Mouse (Mus musculus) intestine, postnatal 0 days (tissue): ENCODE results near the gene Kcnk2. TPM values are rescaled to one million over a fixed set of nuclear protein-coding genes. Genes with fewer than 3 reads are reported as not detected.
"Not testable (repeated sequence)": the region's sequence is repeated elsewhere in the genome, so short reads cannot be mapped to it uniquely, and the experiment has no call there.

Experiments used
- ATAC-seq: fragments of 200-750 bp; cut with Nextera tagmentation; 2 replicates; pipeline ENCODE4 v1.8.0; 2017; ENCODE audit warnings: mild to moderate bottlenecking, moderate TSS enrichment, moderate library complexity
- H3K27ac ChIP-seq: fragments of 300-500 bp; sonication (generic); 2 replicates; pipeline ENCODE4 v1.5.1; 2014; ENCODE audit warnings: mild to moderate bottlenecking, low read depth, low read length, moderate library complexity
- H3K27me3 ChIP-seq: fragments of 300-500 bp; sonication (generic); replicated peaks from 2 replicates; pipeline ENCODE4 v1.6.1; 2014; ENCODE audit warnings: low read length, mixed read lengths; ENCODE audit not compliant: control insufficient read depth, insufficient read depth
- H3K36me3 ChIP-seq: fragments of 300-500 bp; sonication (generic); 2 replicates; pipeline ENCODE4 v1.6.1; 2014; ENCODE audit warnings: mild to moderate bottlenecking, moderate library complexity; ENCODE audit not compliant: control insufficient read depth, insufficient read depth
- H3K4me1 ChIP-seq: fragments of 300-500 bp; sonication (generic); replicated peaks from 2 replicates; pipeline ENCODE4 v1.6.1; 2014; ENCODE audit warnings: antibody characterized with exemption, low read length, mixed read lengths; ENCODE audit not compliant: control insufficient read depth, insufficient read depth
- H3K4me2 ChIP-seq: fragments of 300-500 bp; sonication (generic); replicated peaks from 2 replicates; pipeline ENCODE4 v1.6.1; 2014; ENCODE audit warnings: low read depth, mild to moderate bottlenecking, moderate library complexity
- H3K4me3 ChIP-seq: fragments of 300-500 bp; sonication (generic); 2 replicates; pipeline ENCODE4 v1.5.1; 2014; ENCODE audit warnings: low read depth, low read length
- H3K9ac ChIP-seq: fragments of 300-500 bp; sonication (generic); 2 replicates; pipeline ENCODE4 v1.6.1; 2014; ENCODE audit warnings: mild to moderate bottlenecking, low read depth, low read length
- H3K9me3 ChIP-seq: fragments of 300-500 bp; sonication (generic); 2 replicates; pipeline ENCODE4 v1.6.1; 2016; ENCODE audit warnings: mixed run types; ENCODE audit not compliant: control insufficient read depth
- CTCF ChIP-seq: sonication (generic); IDR thresholded peaks from 2 replicates; pipeline ENCODE4 v1.5.1; 2016; ENCODE audit warnings: low read depth, mild to moderate bottlenecking, control low read depth, antibody characterized with exemption, moderate library complexity
- WGBS: fragments of 180-500 bp; shearing (Covaris S2); extraction: QIAGEN DNeasy Blood & Tissue Kit; methylation state at CpG from one replicate; pipeline ENCODE4 v1.1.7; 2014; 5-methylcytosine and 5-hydroxymethylcytosine counted together
- polyA plus RNA-seq: library from polyadenylated mRNA; unstranded; fragments of >200 nt; fragmentation: Nextera tagmentation; extraction: Ambion mirVana; gene quantifications from 2 replicates; pipeline ENCODE4 v1.2.1, GENCODE M21; 2015

Kcnk2 gene
- polyA plus RNA-seq, 1 experiment from 2014 or later: 1.5 TPM

DNA sequence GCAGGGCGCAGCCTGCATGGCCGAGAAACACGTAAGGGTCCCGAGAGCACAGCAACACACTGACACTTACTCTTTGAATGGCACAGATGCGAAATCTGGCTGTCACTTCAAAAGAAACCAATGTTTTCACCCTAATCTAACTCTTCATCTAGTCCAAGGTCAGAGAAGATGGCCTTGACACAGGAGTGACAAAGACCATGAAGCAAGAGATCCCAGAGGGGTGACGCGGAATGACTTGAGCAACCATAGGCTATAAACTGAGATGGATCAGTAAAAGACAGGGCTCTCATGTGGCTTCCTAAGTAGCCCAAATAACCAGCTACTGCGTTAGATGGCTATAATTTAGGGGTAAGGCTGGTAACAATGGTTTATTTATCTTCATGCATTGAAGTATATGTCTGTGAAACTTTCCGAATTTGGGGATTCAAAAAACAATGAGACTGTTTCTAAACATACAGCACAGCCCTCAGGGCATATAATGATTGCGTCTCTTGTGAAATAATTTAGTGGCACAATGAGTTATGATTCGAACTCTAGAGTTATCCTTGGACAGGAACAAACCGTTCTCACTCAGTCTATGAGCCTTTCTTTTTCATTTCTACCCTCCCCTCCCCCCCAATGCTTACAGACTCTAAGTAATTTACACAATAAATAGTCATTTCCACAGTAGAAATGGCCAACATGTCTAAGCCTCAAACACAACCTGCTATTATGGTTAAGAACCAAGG is 108.2 kb downstream of the Kcnk2 start:
- no peaks in the 10 kb centered on the region for H3K4me1 ChIP-seq
- H3K9ac ChIP-seq: no peak overlapping the region
- no peak overlapping the region for H3K4me3 ChIP-seq
- H3K36me3 ChIP-seq: no peaks in the 10 kb centered on the region
- TF ChIP-seq CTCF: no peak
- ATAC-seq: no peak
- H3K27ac ChIP-seq: no peak overlapping the region
- no peaks in the 10 kb centered on the region for H3K27me3 ChIP-seq
- WGBS: 86% methylated on average over 12 of the region's 12 CpGs
- no peak overlapping the region for H3K4me2 ChIP-seq
- no peaks in the 10 kb centered on the region for H3K9me3 ChIP-seq

DNA sequence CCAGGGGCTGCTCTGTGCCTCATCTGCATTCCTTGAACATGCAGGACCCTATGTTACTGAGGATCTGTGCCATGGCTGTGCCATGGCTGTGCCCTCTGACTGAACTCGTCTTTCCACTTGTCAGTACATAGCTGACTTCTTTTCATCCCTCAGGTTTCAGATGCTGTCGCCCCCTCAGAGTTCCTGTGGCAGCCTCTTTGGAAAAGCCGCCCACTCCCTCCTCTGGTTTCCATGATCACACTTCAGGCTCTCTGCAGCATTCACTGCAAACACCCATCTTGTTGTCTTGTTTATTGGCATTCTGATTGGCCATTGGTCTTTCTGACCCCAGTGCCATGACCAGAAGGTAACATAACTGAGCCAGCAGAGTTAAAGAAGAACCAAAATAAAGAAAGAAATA is 111.2 kb downstream of the Kcnk2 start:
- 57% methylated on average over 3 of the region's 3 CpGs for WGBS
- H3K4me2 ChIP-seq: no peak overlapping the region
- H3K36me3 ChIP-seq: no peaks in the 10 kb centered on the region
- H3K4me1 ChIP-seq: no peaks in the 10 kb centered on the region
- no peaks in the 10 kb centered on the region for H3K27me3 ChIP-seq
- H3K4me3 ChIP-seq: no peak overlapping the region
- H3K9me3 ChIP-seq: no peaks in the 10 kb centered on the region
- TF ChIP-seq CTCF: no peak
- no peak overlapping the region for H3K27ac ChIP-seq
- H3K9ac ChIP-seq: no peak overlapping the region
- ATAC-seq: no peak

DNA sequence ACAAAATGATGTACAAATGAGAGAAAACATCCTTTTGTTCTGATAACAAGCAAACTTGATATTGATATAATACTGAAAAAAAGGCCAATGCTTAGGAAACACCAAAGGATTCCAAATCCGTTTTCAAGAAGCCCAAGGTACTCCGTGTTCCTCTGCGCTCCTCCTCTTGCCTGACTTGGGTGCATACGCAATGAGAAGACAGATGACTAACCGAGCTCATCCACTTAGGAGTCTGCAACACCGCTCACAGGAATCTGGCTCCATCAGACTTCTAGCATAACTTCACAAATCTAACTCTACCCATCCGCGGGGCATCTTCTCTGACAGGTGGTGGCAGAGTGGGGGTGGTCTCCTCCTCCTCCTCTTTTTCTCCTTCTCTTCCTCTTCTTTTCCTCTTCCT is 113.1 kb downstream of the Kcnk2 start:
- Histone ChIP-seq H3K27ac (no peak overlapping the region), H3K4me3 (no peak overlapping the region), H3K4me2 (no peak overlapping the region), H3K9me3 (no peaks in the 10 kb centered on the region), H3K27me3 (no peaks in the 10 kb centered on the region), H3K4me1 (no peaks in the 10 kb centered on the region), H3K9ac (no peak overlapping the region), H3K36me3 (no peaks in the 10 kb centered on the region)
- TF ChIP-seq CTCF: no peak
- WGBS: 88% methylated on average over 8 of the region's 8 CpGs
- ATAC-seq: no peak

DNA sequence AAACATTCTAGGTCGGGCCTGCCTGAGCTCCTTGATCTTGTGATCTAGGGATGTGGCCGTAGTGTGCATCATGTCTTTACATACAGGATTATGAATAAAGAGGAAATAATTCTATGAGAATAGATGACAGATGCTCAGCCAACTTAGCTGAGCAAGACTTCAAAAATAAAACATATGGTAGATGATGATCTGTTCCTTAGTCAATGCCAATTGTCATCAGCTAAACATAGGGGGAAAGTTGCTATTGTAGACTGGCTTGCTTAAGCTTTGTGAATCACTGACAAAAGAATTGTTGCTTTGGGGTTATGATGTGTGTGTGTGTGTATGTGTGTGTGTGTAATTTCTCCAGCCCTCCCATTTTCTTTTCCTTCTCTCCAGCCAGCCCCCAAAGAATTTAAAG is 129.8 kb downstream of the Kcnk2 start:
- Histone ChIP-seq H3K27ac (no peak overlapping the region), H3K27me3 (no peaks in the 10 kb centered on the region), H3K9ac (no peak overlapping the region), H3K4me3 (no peak overlapping the region), H3K4me2 (no peak overlapping the region), H3K36me3 (no peaks in the 10 kb centered on the region), H3K4me1 (no peaks in the 10 kb centered on the region), H3K9me3 (no peaks in the 10 kb centered on the region)
- TF ChIP-seq CTCF: no peak
- 72% methylated on average over 2 of the region's 2 CpGs for WGBS
- ATAC-seq: no peak

DNA sequence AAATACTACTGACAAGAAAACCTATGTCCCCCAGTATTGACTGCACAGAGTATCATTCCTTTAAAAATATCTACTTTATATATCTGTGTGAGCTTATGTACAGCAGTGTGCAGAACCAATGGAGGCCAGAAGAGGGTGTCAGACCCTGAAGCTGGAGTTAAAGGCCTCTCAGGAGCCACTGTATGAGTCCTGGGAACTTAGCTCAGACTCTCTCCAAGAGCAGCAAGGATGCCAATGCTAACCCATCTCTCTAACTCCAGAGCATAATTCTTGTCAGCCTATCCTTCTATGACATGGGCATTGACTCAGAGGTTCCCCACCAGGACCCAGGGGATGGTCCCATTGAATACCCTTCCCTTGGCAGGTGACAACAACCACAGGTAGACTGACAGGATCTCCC is 148.4 kb downstream of the Kcnk2 start:
- no peak for ATAC-seq
- H3K4me2 ChIP-seq: no peak overlapping the region
- TF ChIP-seq CTCF: no peak

DNA sequence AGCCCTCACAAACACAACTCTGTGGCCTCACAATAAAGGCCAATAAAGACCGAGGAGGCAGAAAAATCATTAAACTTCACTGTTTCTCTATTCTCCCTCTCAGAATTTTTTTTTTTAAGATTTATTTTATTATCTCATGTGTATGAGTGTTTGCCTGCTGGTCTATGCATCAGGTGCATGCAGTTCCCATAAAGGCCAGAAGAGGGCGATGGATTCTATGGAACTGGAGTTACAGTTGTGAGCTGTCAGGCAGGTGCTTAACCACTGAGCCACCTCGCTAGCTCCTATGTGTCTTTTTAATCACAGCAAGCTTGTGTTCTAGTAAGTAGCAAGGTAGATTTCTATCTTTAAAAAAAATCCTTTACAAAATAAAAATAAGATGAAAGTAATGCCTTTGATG is 148.9 kb downstream of the Kcnk2 start:
- no peaks in the 10 kb centered on the region for H3K4me1 ChIP-seq
- no peak for ATAC-seq
- H3K4me2 ChIP-seq: no peak overlapping the region
- H3K9me3 ChIP-seq: no peaks in the 10 kb centered on the region
- 62% methylated on average over 3 of the region's 3 CpGs for WGBS
- H3K27me3 ChIP-seq: no peaks in the 10 kb centered on the region
- TF ChIP-seq CTCF: peak; percentile 54
- no peak overlapping the region for H3K9ac ChIP-seq
- H3K4me3 ChIP-seq: no peak overlapping the region
- no peak overlapping the region for H3K27ac ChIP-seq
- no peaks in the 10 kb centered on the region for H3K36me3 ChIP-seq

More for the DNA sequence above, 148.4 kb downstream of the Kcnk2 start:
- no peaks in the 10 kb centered on the region for H3K4me1 ChIP-seq
- H3K9me3 ChIP-seq: no peaks in the 10 kb centered on the region
- H3K36me3 ChIP-seq: no peaks in the 10 kb centered on the region
- H3K27me3 ChIP-seq: no peaks in the 10 kb centered on the region
- H3K4me3 ChIP-seq: no peak overlapping the region
- H3K9ac ChIP-seq: no peak overlapping the region
- H3K27ac ChIP-seq: no peak overlapping the region

DNA sequence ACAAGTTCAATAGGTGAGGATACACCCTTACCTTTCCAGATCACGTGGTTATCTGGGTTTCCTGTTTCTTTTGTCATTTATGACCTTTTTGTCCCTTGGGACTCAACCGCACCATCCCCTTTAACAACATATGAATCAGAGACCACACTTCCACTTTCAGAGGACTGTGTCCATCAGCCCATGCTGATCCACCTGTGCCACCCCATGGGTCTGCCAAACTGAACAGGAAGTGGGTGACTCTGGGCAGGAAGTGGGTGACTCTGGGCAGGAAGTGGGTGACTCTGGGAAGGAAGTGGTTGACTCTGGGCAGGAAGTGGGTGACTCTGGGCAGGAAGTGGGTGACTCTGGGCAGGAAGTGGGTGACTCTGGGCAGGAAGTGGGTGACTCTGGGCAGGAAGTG is 158.9 kb downstream of the Kcnk2 start:
- H3K4me3 ChIP-seq, H3K9ac ChIP-seq, H3K27ac ChIP-seq, H3K27me3 ChIP-seq, ATAC-seq, H3K9me3 ChIP-seq, H3K4me2 ChIP-seq, H3K36me3 ChIP-seq, H3K4me1 ChIP-seq: not testable (repeated sequence)
- WGBS: 90% methylated on average over 2 of the region's 2 CpGs
